Mouse (Mus musculus) midbrain, embryonic 16.5 days (tissue): ENCODE data around the gene Ccl26. TPM values are rescaled to one million over a fixed set of nuclear protein-coding genes. Genes with fewer than 3 reads are reported as not detected.

ENCODE experiments used
- ATAC-seq: fragments of 200-750 bp; cut with Nextera tagmentation; 2 replicates; pipeline ENCODE4 v1.8.0; 2017; ENCODE audit warnings: moderate TSS enrichment
- H3K27ac ChIP-seq: fragments of 300-500 bp; sonication (generic); 2 replicates; pipeline ENCODE4 v1.5.1; 2014; ENCODE audit warnings: mild to moderate bottlenecking, low read length, mixed read lengths
- H3K27me3 ChIP-seq: fragments of 300-500 bp; sonication (generic); 2 replicates; pipeline ENCODE4 v1.6.1; 2014; ENCODE audit warnings: low read depth, low read length, mixed read lengths; ENCODE audit not compliant: control insufficient read depth, insufficient read depth
- H3K36me3 ChIP-seq: fragments of 300-500 bp; sonication (generic); 2 replicates; pipeline ENCODE4 v1.6.1; 2014; ENCODE audit warnings: mild to moderate bottlenecking, low read length, moderate library complexity, mixed read lengths; ENCODE audit not compliant: control insufficient read depth, insufficient read depth
- H3K4me1 ChIP-seq: fragments of 300-500 bp; sonication (generic); 2 replicates; pipeline ENCODE4 v1.6.1; 2014; ENCODE audit warnings: mild to moderate bottlenecking, low read length, mixed read lengths; ENCODE audit not compliant: control insufficient read depth, insufficient read depth
- H3K4me2 ChIP-seq: fragments of 300-500 bp; sonication (generic); 2 replicates; pipeline ENCODE4 v1.6.1; 2014; ENCODE audit warnings: mild to moderate bottlenecking, low read length, mixed read lengths
- H3K4me3 ChIP-seq: fragments of 300-500 bp; sonication (generic); 2 replicates; pipeline ENCODE4 v1.5.1; 2014; ENCODE audit warnings: low read depth, mild to moderate bottlenecking, low read length, moderate library complexity, mixed read lengths
- H3K9ac ChIP-seq: fragments of 300-500 bp; sonication (generic); 2 replicates; pipeline ENCODE4 v1.6.1; 2014; ENCODE audit warnings: low read depth, low read length, mixed read lengths
- H3K9me3 ChIP-seq: fragments of 300-500 bp; sonication (generic); replicated peaks from 2 replicates; pipeline ENCODE4 v1.6.1; 2014; ENCODE audit warnings: mild to moderate bottlenecking, low read length, mixed read lengths; ENCODE audit not compliant: control insufficient read depth, poor library complexity, severe bottlenecking
- WGBS: fragments of 180-500 bp; shearing (Covaris S2); extraction: QIAGEN DNeasy Blood & Tissue Kit; methylation state at CpG from one replicate; pipeline ENCODE4 v1.1.7; 2014; 5-methylcytosine and 5-hydroxymethylcytosine counted together
- polyA plus RNA-seq: library from polyadenylated mRNA; unstranded; fragments of >200 nt; fragmentation: Nextera tagmentation; extraction: Ambion mirVana; gene quantifications from 2 replicates; pipeline ENCODE4 v1.2.1, GENCODE M21; 2015

The Ccl26 gene
- polyA plus RNA-seq, 1 experiment from 2014 or later = not detected

DNA sequence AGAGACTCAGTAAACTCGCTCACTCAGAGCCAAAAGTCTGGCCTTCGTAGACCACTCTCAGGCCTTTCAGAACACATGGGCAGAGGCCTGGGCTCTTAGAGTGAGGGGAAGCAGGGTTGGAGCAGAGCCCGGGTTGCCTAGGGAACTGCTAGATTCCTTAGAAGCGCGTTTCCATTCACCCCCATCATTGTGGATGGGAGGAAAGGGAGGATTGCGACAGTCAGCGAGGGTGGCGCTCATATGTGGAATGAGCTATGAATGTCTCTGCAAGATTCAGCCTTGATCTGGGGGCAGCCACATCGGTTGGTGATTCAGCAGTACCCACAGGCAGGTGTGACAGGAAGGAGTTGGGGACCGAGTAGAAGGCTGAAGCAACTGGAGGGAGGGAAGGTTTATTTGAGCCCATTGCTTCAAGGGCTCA, 16.0 kb upstream of the Ccl26 start:
- Histone ChIP-seq H3K9me3 (no peaks in the 10 kb centered on the region), H3K27ac (no peak overlapping the region), H3K36me3 (no peaks in the 10 kb centered on the region), H3K4me1 (no peaks in the 10 kb centered on the region), H3K9ac (no peak overlapping the region), H3K4me3 (no peak overlapping the region), H3K27me3 (no peaks in the 10 kb centered on the region), H3K4me2 (no peak overlapping the region)
- 0 out of 2 replicates have a peak, but pooled peaks have one; percentile 62 for ATAC-seq
- WGBS = 81% methylated on average over 10 of the region's 10 CpGs

DNA sequence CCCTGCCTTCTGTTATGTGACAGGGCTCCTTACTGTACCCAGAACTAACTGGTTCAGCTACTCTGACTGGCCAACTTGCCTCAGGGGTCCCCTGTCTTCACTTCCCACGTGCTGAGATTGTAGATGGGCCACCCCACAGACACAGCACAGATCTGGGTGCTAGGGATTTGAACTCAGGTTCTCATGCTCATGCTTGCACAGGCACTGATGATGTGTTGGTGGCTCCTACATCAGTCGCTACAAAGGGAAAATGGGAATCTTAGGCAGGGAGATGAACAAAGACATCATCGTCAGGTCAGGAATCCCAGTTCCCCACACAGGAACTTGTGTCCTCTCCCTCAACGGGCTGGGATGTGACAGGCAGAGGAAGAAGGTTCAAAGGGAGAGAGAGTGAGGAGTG, 12.7 kb upstream of the Ccl26 start:
- Histone ChIP-seq H3K4me2 (no peak overlapping the region), H3K4me3 (no peak overlapping the region), H3K4me1 (no peaks in the 10 kb centered on the region), H3K9ac (no peak overlapping the region), H3K36me3 (no peaks in the 10 kb centered on the region), H3K9me3 (no peaks in the 10 kb centered on the region), H3K27me3 (no peaks in the 10 kb centered on the region), H3K27ac (no peak overlapping the region)
- no peak for ATAC-seq
- 61% methylated on average over 4 of the region's 4 CpGs for WGBS

DNA sequence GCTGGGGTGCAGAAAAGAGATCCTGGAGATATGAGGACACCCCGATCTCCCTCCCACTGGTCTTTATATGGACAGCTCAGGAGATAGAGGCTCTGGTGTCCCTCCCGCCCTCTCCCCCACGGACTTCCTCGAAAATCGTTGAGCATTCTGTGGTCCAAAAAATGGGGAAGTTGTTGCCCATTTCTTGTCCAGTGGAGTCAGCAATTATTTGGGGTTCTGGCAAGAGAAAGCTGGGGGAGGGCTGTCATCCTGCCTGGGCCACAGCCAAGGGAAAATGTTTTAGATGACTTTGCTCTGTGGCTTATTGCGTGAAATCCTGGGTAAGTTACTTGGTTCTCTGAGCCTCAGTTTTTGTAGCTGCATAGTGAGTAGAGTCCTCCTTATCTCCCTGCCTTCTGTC, 9.6 kb upstream of the Ccl26 start, which contains the start of gene Ccl24:
TSS of gene Ccl24 (minus strand) at position 44 of the 400 bp plus-strand sequence.
- Histone ChIP-seq H3K9me3 (no peaks in the 10 kb centered on the region), H3K4me2 (no peak within 1 kb of the TSS), H3K4me3 (no peak within 1 kb of the TSS), H3K27ac (no peak within 1 kb of the TSS), H3K4me1 (no peaks in the 10 kb centered on the region), H3K36me3 (no peaks in the 10 kb centered on the region), H3K27me3 (no peaks in the 10 kb centered on the region), H3K9ac (no peak within 1 kb of the TSS)
- no peak for ATAC-seq
- WGBS = 92% methylated on average over 6 of the region's 6 CpGs

DNA sequence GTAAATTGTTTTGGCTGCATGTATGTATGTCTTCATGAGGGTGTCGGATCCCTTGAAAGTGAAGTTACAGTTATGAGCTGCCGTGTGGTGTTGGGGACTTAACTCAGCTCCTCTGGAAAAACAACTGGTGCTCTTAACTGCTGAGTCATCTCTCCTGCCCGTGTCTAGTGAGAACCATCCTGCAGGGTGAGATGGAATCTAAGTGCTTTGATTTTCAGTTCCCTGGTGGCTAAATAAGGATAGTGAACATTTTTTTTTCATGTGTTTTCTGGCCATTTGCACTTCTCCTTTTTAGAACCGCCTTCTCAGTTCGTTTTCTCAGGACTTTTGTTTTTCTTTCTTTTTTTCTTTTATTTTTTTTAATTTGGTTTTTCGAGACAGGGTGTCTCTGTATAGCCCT, 5.3 kb upstream of the Ccl26 start:
- H3K4me1 ChIP-seq = no peaks in the 10 kb centered on the region
- H3K9me3 ChIP-seq = no peaks in the 10 kb centered on the region
- 73% methylated on average over 6 of the region's 6 CpGs for WGBS
- H3K27me3 ChIP-seq = no peaks in the 10 kb centered on the region
- no peak for ATAC-seq
- H3K27ac ChIP-seq = no peak overlapping the region
- H3K4me3 ChIP-seq = no peak overlapping the region
- no peaks in the 10 kb centered on the region for H3K36me3 ChIP-seq
- H3K9ac ChIP-seq = no peak overlapping the region
- no peak overlapping the region for H3K4me2 ChIP-seq

DNA sequence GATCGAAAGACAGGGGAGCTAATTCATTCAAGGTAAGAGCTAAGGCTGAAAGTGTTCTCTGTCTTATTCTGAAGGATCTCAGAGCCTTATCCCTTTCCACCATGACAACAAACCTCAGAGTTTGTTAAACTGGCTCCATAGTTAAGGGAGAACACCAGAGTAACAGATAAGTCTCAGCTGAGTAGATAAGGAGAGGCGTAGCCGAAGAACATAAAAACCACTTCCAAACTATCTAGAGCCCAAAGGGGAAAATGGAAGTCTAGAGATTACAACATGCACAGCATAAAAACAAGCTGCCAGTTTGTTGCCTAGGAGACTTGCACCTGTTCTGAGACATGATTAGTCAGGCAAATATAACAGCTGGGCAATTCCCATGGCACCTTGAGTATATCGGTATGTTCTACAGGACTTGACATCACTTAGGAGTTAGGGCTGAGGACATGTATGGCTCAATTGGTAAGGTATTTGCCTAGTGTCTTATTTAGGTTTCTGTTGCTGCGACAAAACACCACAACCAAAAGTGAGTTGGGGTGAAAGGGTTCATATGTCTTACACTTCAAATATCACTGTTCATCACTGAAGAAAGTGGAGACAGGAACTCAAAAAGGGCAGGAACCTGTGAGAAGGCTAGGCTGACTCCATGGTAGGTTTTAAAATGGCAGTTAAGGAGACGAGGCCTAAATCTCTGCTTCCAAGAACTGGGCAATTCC, 4.3 kb upstream of the Ccl26 start:
- WGBS = 91% methylated on average over 6 of the region's 6 CpGs
- Histone ChIP-seq H3K4me2 (no peak overlapping the region), H3K9me3 (no peaks in the 10 kb centered on the region), H3K4me3 (no peak overlapping the region), H3K9ac (no peak overlapping the region), H3K27me3 (no peaks in the 10 kb centered on the region), H3K36me3 (no peaks in the 10 kb centered on the region), H3K27ac (no peak overlapping the region), H3K4me1 (no peaks in the 10 kb centered on the region)
- ATAC-seq = no peak

DNA sequence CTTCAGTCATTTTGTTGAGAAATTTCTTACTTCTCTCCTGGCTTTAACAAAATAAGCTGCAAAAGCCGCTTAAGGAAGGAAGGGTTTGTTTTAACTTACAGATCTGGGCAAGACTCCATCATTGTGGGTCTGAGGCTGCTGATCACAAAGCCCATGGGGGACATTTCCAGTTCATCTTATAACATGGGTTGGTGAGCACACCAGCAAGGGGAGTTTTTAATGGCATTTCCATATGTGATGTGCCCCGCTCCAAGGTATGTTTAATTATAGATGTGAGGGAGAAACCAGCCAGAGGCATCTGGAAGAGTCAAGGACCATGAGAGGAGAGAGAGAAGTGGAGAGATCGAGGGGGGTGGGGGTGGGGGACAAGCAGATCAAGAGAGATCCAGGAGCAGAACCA, 5.7 kb downstream of the Ccl26 start:
- no peaks in the 10 kb centered on the region for H3K27me3 ChIP-seq
- H3K27ac ChIP-seq = no peak overlapping the region
- H3K4me1 ChIP-seq = no peaks in the 10 kb centered on the region
- no peak overlapping the region for H3K4me3 ChIP-seq
- H3K4me2 ChIP-seq = no peak overlapping the region
- H3K9me3 ChIP-seq = no peaks in the 10 kb centered on the region
- H3K9ac ChIP-seq = no peak overlapping the region
- 82% methylated on average over 3 of the region's 3 CpGs for WGBS
- ATAC-seq = no peak
- H3K36me3 ChIP-seq = no peaks in the 10 kb centered on the region

DNA sequence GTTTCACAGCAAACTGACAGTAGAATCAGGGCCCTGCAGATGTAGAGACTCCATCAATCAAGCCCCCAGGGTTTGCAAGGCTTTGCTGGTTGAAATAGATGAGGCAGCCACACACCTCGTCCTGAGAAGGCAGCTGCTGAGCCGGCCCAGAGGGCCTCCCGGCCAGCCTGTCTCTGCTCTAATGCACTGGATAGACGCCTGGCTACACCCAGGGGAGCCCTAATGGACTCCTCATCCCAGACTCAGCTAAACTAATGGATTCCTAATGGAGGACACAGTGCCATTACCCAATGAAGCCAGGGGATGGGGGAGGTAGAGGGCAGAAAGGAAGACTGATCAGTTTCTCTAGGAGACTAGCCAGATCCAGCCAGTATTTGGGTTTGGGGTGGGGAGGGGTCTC, 6.3 kb downstream of the Ccl26 start:
- Histone ChIP-seq H3K4me1 (no peaks in the 10 kb centered on the region), H3K4me2 (no peak overlapping the region), H3K9me3 (no peaks in the 10 kb centered on the region), H3K27ac (no peak overlapping the region), H3K4me3 (no peak overlapping the region), H3K36me3 (no peaks in the 10 kb centered on the region), H3K27me3 (no peaks in the 10 kb centered on the region), H3K9ac (no peak overlapping the region)
- 36% methylated on average over 4 of the region's 4 CpGs for WGBS
- no peak for ATAC-seq

DNA sequence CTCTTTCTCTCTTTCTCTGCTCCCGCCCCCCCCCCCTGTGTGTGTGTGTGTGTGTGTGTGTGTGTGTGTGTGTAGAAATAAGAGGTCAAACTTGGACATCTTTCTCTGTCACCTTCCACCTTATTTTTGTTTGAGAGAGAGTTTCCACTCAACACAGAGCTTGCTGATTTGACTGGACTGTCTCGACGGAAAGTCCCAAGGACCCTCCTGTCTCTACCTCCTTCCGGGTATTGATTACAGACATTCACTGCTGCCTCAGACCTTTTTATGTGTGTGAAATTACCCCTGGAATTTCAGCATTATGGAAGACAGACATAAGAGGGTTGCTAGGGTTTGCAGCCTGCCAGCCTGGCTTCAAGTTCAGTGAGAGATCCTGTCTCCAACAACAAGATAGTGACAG, 7.1 kb downstream of the Ccl26 start:
- Histone ChIP-seq H3K27ac (no peak overlapping the region), H3K4me1 (no peaks in the 10 kb centered on the region), H3K27me3 (no peaks in the 10 kb centered on the region), H3K4me2 (no peak overlapping the region), H3K36me3 (no peaks in the 10 kb centered on the region), H3K9me3 (no peaks in the 10 kb centered on the region), H3K4me3 (no peak overlapping the region), H3K9ac (no peak overlapping the region)
- 96% methylated on average over 3 of the region's 4 CpGs for WGBS
- no peak for ATAC-seq

DNA sequence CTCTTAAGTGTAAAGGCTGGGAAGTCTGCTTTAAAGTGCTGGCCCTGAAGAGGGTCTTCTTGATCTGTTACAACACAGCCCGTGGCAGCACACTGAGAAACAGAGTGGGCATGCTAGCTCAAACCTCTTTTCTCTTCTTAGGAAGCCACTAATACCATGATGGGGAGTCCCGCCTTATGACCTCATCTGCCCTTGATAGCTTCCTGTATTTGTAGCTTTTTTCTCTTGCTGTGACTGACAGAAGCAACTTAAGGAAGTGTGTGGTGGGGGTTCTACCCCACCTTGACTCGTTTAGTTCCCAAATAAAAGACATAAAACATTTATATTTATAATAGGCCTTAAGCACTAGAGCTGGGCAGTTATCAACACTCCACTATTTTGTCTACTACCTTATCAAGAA, 11.8 kb downstream of the Ccl26 start:
- Histone ChIP-seq H3K27me3 (no peaks in the 10 kb centered on the region), H3K9me3 (no peaks in the 10 kb centered on the region), H3K4me2 (no peak overlapping the region), H3K4me3 (no peak overlapping the region), H3K27ac (no peak overlapping the region), H3K9ac (no peak overlapping the region), H3K36me3 (no peaks in the 10 kb centered on the region), H3K4me1 (no peaks in the 10 kb centered on the region)
- no peak for ATAC-seq
- WGBS = 78% methylated on average over 3 of the region's 3 CpGs
